Mouse (Mus musculus): ENCODE measurements around the gene Ovol2. TPM values are rescaled to one million over a fixed set of nuclear protein-coding genes. Genes with fewer than 3 reads are reported as not detected.

The Ovol2 gene
- polyA plus RNA-seq, 1 experiment from 2014 or later = 1.1 TPM

GRCm38 (mm10) chr2:144265120-144265488 is 66.8 kb downstream of the Ovol2 start:
- WGBS = 74% methylated on average over 3 of the region's 3 CpGs
- peaks cover 26% of the 10 kb centered on the region for H3K36me3 ChIP-seq
- no peak for ATAC-seq (ENCODE audit: insufficient number of reproducible peaks, insufficient read depth, low FRiP score, low TSS enrichment)

GRCm38 (mm10) chr2:144264398-144265119 is 67.4 kb downstream of the Ovol2 start:
- H3K36me3 ChIP-seq = peaks cover 27% of the 10 kb centered on the region
- H3K9ac ChIP-seq = no peak overlapping the region
- H3K4me2 ChIP-seq (replicated peaks) = no peak overlapping the region
- no peaks in the 10 kb centered on the region for H3K27me3 ChIP-seq
- 80% methylated on average over 5 of the region's 5 CpGs for WGBS
- H3K4me3 ChIP-seq = no peak overlapping the region
- no peak overlapping the region for H3K27ac ChIP-seq
- ATAC-seq (ENCODE audit: insufficient number of reproducible peaks, insufficient read depth, low FRiP score, low TSS enrichment) = no peak
- H3K4me1 ChIP-seq = peaks cover 21% of the 10 kb centered on the region
- H3K9me3 ChIP-seq = no peaks in the 10 kb centered on the region

More at GRCm38 (mm10) chr2:144265120-144265488, 66.8 kb downstream of the Ovol2 start:
- Histone ChIP-seq H3K4me2 (replicated peaks) (no peak overlapping the region), H3K9ac (no peak overlapping the region), H3K27me3 (no peaks in the 10 kb centered on the region), H3K4me1 (peaks cover 21% of the 10 kb centered on the region), H3K27ac (no peak overlapping the region), H3K4me3 (no peak overlapping the region), H3K9me3 (no peaks in the 10 kb centered on the region)

GRCm38 (mm10) chr2:144262837-144263236 is 69.1 kb downstream of the Ovol2 start:
- Histone ChIP-seq H3K36me3 (peaks cover 44% of the 10 kb centered on the region), H3K4me2 (replicated peaks) (no peak overlapping the region), H3K4me3 (no peak overlapping the region), H3K27ac (no peak overlapping the region), H3K27me3 (no peaks in the 10 kb centered on the region), H3K4me1 (peaks cover 12% of the 10 kb centered on the region), H3K9ac (no peak overlapping the region), H3K9me3 (no peaks in the 10 kb centered on the region)
- ATAC-seq (ENCODE audit: insufficient number of reproducible peaks, insufficient read depth, low FRiP score, low TSS enrichment) = no peak
- 93% methylated on average over 2 of the region's 2 CpGs for WGBS

Other genes with a start within 250 kb of the Ovol2 start
- 19.4 and 19.8 TPM in 2 replicates for gene Mgme1, start 61.5 kb downstream of the Ovol2 start, polyA plus RNA-seq (2016; fragmentation: Nextera tagmentation; extraction: Ambion mirVana)
- gene Snx5, start 61.2 kb downstream of the Ovol2 start, polyA plus RNA-seq (2016; fragmentation: Nextera tagmentation; extraction: Ambion mirVana) = 132 and 140 TPM in 2 replicates
- gene Kat14, start 36.8 kb upstream of the Ovol2 start, polyA plus RNA-seq (2016; fragmentation: Nextera tagmentation; extraction: Ambion mirVana) = 51.3 and 53.3 TPM in 2 replicates
- not detected in 2 replicates for gene Pet117, start 36.9 kb upstream of the Ovol2 start, polyA plus RNA-seq (2016; fragmentation: Nextera tagmentation; extraction: Ambion mirVana)
- gene Dzank1, start 195.3 kb upstream of the Ovol2 start, polyA plus RNA-seq (2016; fragmentation: Nextera tagmentation; extraction: Ambion mirVana) = 2.0 and 3.0 TPM in 2 replicates
- 34.8 and 34.9 TPM in 2 replicates for gene Polr3f, start 195.6 kb upstream of the Ovol2 start, polyA plus RNA-seq (2016; fragmentation: Nextera tagmentation; extraction: Ambion mirVana)
- 63.7 and 65.0 TPM in 2 replicates for gene Rbbp9, start 218.7 kb upstream of the Ovol2 start, polyA plus RNA-seq (2016; fragmentation: Nextera tagmentation; extraction: Ambion mirVana)
- gene Sec23b, start 224.1 kb upstream of the Ovol2 start, polyA plus RNA-seq (2016; fragmentation: Nextera tagmentation; extraction: Ambion mirVana) = 94.8 and 99.6 TPM in 2 replicates

Data from embryonic facial prominence, embryonic 12.5 days (tissue).